Mouse (Mus musculus): ENCODE data around the gene Cct4. TPM values are rescaled to one million over a fixed set of nuclear protein-coding genes. Genes with fewer than 3 reads are reported as not detected.

The Cct4 gene
- polyA plus RNA-seq, 1 experiment from 2014 or later, result 124 TPM

- peak overlapping the region; percentile 30; the same call in 1 of the 2 replicates for H3K27ac ChIP-seq (replicated peaks)
- 93% methylated on average over 4 of the region's 4 CpGs for WGBS
- no peak for TF ChIP-seq EP300 (optimal IDR thresholded peaks at IDR 0.05)
- TF ChIP-seq CTCF (IDR thresholded peaks at IDR 0.05; ENCODE audit: low read depth), result peak; percentile 70
These were observed 23.4 kb downstream of the Cct4 start for GRCm38 (mm10) chr11:23013580-23014294.

GRCm38 (mm10) chr11:23014996-23015395, 24.7 kb downstream of the Cct4 start:
- H3K9me3 ChIP-seq (ENCODE audit: control insufficient read depth, low read length), result no peaks in the 10 kb centered on the region
- no peak overlapping the region for H3K9ac ChIP-seq (ENCODE audit: low read length)
- H3K27me3 ChIP-seq (ENCODE audit: control insufficient read depth, insufficient read depth, low read length), result no peaks in the 10 kb centered on the region
- H3K27ac ChIP-seq (replicated peaks), result no peak overlapping the region
- no peak overlapping the region for H3K4me3 ChIP-seq (ENCODE audit: low read depth, low read length)
- no peaks in the 10 kb centered on the region for H3K4me1 ChIP-seq (replicated peaks; ENCODE audit: control insufficient read depth, insufficient read depth)
- ATAC-seq (ENCODE audit: low FRiP score, low TSS enrichment) (no peak), DNase-seq (ENCODE audit: low spot score) (no peak)
- 78% methylated on average over 6 of the region's 6 CpGs for WGBS
- H3K4me2 ChIP-seq (replicated peaks; ENCODE audit: low read depth), result no peak overlapping the region
- no peak for TF ChIP-seq CTCF (IDR thresholded peaks at IDR 0.05; ENCODE audit: low read depth)
- no peak for TF ChIP-seq EP300 (optimal IDR thresholded peaks at IDR 0.05)
- no peaks in the 10 kb centered on the region for H3K36me3 ChIP-seq (ENCODE audit: control insufficient read depth, insufficient read depth, low read length)

More at GRCm38 (mm10) chr11:23013580-23014294, 23.4 kb downstream of the Cct4 start:
- Histone ChIP-seq H3K27me3 (ENCODE audit: control insufficient read depth, insufficient read depth, low read length) (no peaks in the 10 kb centered on the region), H3K4me1 (replicated peaks; ENCODE audit: control insufficient read depth, insufficient read depth) (no peaks in the 10 kb centered on the region), H3K4me2 (replicated peaks; ENCODE audit: low read depth) (no peak overlapping the region), H3K4me3 (ENCODE audit: low read depth, low read length) (no peak overlapping the region), H3K9me3 (ENCODE audit: control insufficient read depth, low read length) (no peaks in the 10 kb centered on the region), H3K36me3 (ENCODE audit: control insufficient read depth, insufficient read depth, low read length) (no peaks in the 10 kb centered on the region), H3K9ac (ENCODE audit: low read length) (no peak overlapping the region)
- ATAC-seq (ENCODE audit: low FRiP score, low TSS enrichment), result peak; percentile 57; the same call in 1 of the 2 replicates
- no peak for DNase-seq (ENCODE audit: low spot score)

- TF ChIP-seq CTCF (IDR thresholded peaks at IDR 0.05; ENCODE audit: low read depth) (no peak), EP300 (optimal IDR thresholded peaks at IDR 0.05) (no peak)
- no peak overlapping the region for H3K27ac ChIP-seq (replicated peaks)
These were observed 27.6 kb downstream of the Cct4 start for GRCm38 (mm10) chr11:23017943-23018342.

DNA sequence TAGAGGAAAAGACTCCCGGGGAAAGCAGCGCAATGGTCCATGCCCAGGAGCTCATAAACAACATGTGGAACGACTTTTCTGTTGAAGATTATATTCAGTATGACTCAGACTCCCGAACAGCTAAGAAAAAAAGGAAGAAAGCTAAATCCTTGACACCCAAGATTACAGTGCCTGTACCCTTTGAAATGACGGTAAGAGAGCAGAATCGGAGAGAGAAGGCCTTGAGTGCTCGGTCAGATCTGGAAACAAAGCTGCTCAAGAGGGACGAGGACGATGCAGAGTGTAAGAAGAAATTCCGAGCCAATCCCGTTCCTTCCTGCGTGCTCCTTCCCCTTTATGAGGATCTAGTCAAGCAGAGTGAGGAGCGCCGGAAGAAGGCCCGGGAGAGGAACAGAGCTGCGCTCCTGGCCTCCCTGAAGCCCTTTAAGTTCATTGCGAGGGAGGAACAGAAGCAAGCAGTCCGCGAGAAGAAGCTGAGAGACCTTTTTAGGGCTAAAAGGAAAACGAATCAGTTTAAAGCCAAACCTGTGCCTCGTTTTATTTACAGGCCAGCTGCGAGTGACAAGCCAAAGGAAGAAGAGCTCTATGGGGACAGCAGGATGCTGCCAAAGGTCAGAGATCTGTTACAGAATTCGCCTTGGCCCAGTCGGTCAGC, 29.9 kb downstream of the Cct4 start:
- no peak for DNase-seq (ENCODE audit: low spot score)
- Histone ChIP-seq H3K9ac (ENCODE audit: low read length) (no peak overlapping the region), H3K27me3 (ENCODE audit: control insufficient read depth, insufficient read depth, low read length) (no peaks in the 10 kb centered on the region), H3K9me3 (ENCODE audit: control insufficient read depth, low read length) (no peaks in the 10 kb centered on the region), H3K36me3 (ENCODE audit: control insufficient read depth, insufficient read depth, low read length) (no peaks in the 10 kb centered on the region), H3K4me2 (replicated peaks; ENCODE audit: low read depth) (no peak overlapping the region), H3K4me3 (ENCODE audit: low read depth, low read length) (no peak overlapping the region), H3K27ac (replicated peaks) (no peak overlapping the region), H3K4me1 (replicated peaks; ENCODE audit: control insufficient read depth, insufficient read depth) (no peaks in the 10 kb centered on the region)
- WGBS, result 73% methylated on average over 24 of the region's 24 CpGs
- TF ChIP-seq CTCF (IDR thresholded peaks at IDR 0.05; ENCODE audit: low read depth) (no peak), EP300 (optimal IDR thresholded peaks at IDR 0.05) (no peak)
- ATAC-seq (ENCODE audit: low FRiP score, low TSS enrichment), result no peak

More at GRCm38 (mm10) chr11:23017943-23018342, 27.6 kb downstream of the Cct4 start:
- Histone ChIP-seq H3K27me3 (ENCODE audit: control insufficient read depth, insufficient read depth, low read length) (no peaks in the 10 kb centered on the region), H3K36me3 (ENCODE audit: control insufficient read depth, insufficient read depth, low read length) (no peaks in the 10 kb centered on the region), H3K4me1 (replicated peaks; ENCODE audit: control insufficient read depth, insufficient read depth) (no peaks in the 10 kb centered on the region), H3K9ac (ENCODE audit: low read length) (no peak overlapping the region), H3K9me3 (ENCODE audit: control insufficient read depth, low read length) (no peaks in the 10 kb centered on the region), H3K4me2 (replicated peaks; ENCODE audit: low read depth) (no peak overlapping the region), H3K4me3 (ENCODE audit: low read depth, low read length) (no peak overlapping the region)
- no peak for ATAC-seq (ENCODE audit: low FRiP score, low TSS enrichment)
- 92% methylated on average over 4 of the region's 4 CpGs for WGBS
- no peak for DNase-seq (ENCODE audit: low spot score)

DNA sequence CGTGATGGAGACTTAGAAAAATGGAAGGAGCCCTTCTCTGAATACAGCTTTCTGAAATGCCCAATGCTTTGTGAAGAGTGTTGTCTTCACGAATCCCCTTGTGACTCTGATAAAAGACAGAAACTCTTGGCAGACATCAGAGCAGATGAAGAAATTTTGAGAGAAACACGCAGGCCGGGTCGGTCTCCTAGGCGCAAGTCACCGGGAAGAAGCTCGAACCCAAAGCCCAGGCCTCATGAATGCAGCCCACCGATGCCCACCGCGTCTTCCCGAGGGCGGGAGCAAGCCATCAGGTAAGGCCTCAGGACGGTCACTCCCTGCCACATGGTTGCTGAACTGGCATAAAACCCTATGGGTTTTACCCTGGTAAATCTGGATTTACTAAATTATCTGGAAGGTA, 30.5 kb downstream of the Cct4 start:
- ATAC-seq (ENCODE audit: low FRiP score, low TSS enrichment) (no peak), DNase-seq (ENCODE audit: low spot score) (no peak)
- no peak for TF ChIP-seq CTCF (IDR thresholded peaks at IDR 0.05; ENCODE audit: low read depth)
- TF ChIP-seq EP300 (optimal IDR thresholded peaks at IDR 0.05), result no peak
- H3K4me3 ChIP-seq (ENCODE audit: low read depth, low read length), result no peak overlapping the region
- H3K27me3 ChIP-seq (ENCODE audit: control insufficient read depth, insufficient read depth, low read length), result no peaks in the 10 kb centered on the region
- H3K4me1 ChIP-seq (replicated peaks; ENCODE audit: control insufficient read depth, insufficient read depth), result no peaks in the 10 kb centered on the region
- H3K9me3 ChIP-seq (ENCODE audit: control insufficient read depth, low read length), result no peaks in the 10 kb centered on the region
- H3K27ac ChIP-seq (replicated peaks), result no peak overlapping the region
- no peak overlapping the region for H3K9ac ChIP-seq (ENCODE audit: low read length)
- WGBS, result 92% methylated on average over 14 of the region's 14 CpGs
- H3K36me3 ChIP-seq (ENCODE audit: control insufficient read depth, insufficient read depth, low read length), result no peaks in the 10 kb centered on the region
- no peak overlapping the region for H3K4me2 ChIP-seq (replicated peaks; ENCODE audit: low read depth)

- DNase-seq (ENCODE audit: low spot score) (no peak), ATAC-seq (ENCODE audit: low FRiP score, low TSS enrichment) (no peak)
- H3K27ac ChIP-seq (replicated peaks), result no peak overlapping the region
- H3K4me1 ChIP-seq (replicated peaks; ENCODE audit: control insufficient read depth, insufficient read depth), result no peaks in the 10 kb centered on the region
- no peaks in the 10 kb centered on the region for H3K36me3 ChIP-seq (ENCODE audit: control insufficient read depth, insufficient read depth, low read length)
- H3K4me2 ChIP-seq (replicated peaks; ENCODE audit: low read depth), result no peak overlapping the region
- no peaks in the 10 kb centered on the region for H3K9me3 ChIP-seq (ENCODE audit: control insufficient read depth, low read length)
- TF ChIP-seq CTCF (IDR thresholded peaks at IDR 0.05; ENCODE audit: low read depth), result no peak
- no peak for TF ChIP-seq EP300 (optimal IDR thresholded peaks at IDR 0.05)
- no peak overlapping the region for H3K4me3 ChIP-seq (ENCODE audit: low read depth, low read length)
- H3K27me3 ChIP-seq (ENCODE audit: control insufficient read depth, insufficient read depth, low read length), result no peaks in the 10 kb centered on the region
- WGBS, result 91% methylated on average over 2 of the region's 2 CpGs
- H3K9ac ChIP-seq (ENCODE audit: low read length), result no peak overlapping the region
These were observed 32.8 kb downstream of the Cct4 start for GRCm38 (mm10) chr11:23023155-23023554.

All from stomach, postnatal 0 days (tissue).